Mouse (Mus musculus) spleen, adult 2 months (tissue): ENCODE measurements around the gene 2510039O18Rik. TPM values are rescaled to one million over a fixed set of nuclear protein-coding genes. Genes with fewer than 3 reads are reported as not detected.

Experiments used
- DNase-seq, 2 experiments: peaks; one replicate each; pipeline versions ENCODE4 v3.0.0 to v3.0.0-alpha.2; 2012 to 2021; ENCODE audit warnings: low spot score in 2 of 2, low read depth in 1 of 2
- H3K27ac ChIP-seq: fragments of 200-500 bp; 2 replicates; pipeline ENCODE4 v1.5.1; 2012; ENCODE audit warnings: low read length, inconsistent platforms; ENCODE audit not compliant: insufficient read depth
- H3K27me3 ChIP-seq: fragments of 200-500 bp; 2 replicates; pipeline ENCODE4 v1.6.1; 2012; ENCODE audit warnings: mild to moderate bottlenecking, moderate library complexity, low read length, inconsistent platforms; ENCODE audit not compliant: control insufficient read depth, insufficient read depth
- H3K36me3 ChIP-seq: fragments of 200-500 bp; 2 replicates; pipeline ENCODE4 v1.6.1; 2012; ENCODE audit warnings: mild to moderate bottlenecking, low read length, inconsistent platforms; ENCODE audit not compliant: control insufficient read depth, insufficient read depth
- H3K4me1 ChIP-seq: fragments of 200-500 bp; 2 replicates; pipeline ENCODE4 v1.6.1; 2011; ENCODE audit warnings: inconsistent platforms; ENCODE audit not compliant: control insufficient read depth, insufficient read depth, insufficient read length
- H3K4me3 ChIP-seq: fragments of 200-500 bp; 2 replicates; pipeline ENCODE4 v1.5.1; 2011; ENCODE audit warnings: mild to moderate bottlenecking, inconsistent platforms; ENCODE audit not compliant: insufficient read depth, insufficient read length; ENCODE audit errors: extremely low read depth
- CTCF ChIP-seq: fragments of 200-500 bp; IDR thresholded peaks from 2 replicates; pipeline ENCODE4 v1.5.1; 2011; ENCODE audit warnings: mild to moderate bottlenecking, inconsistent platforms; ENCODE audit not compliant: insufficient read depth, insufficient read length, insufficient replicate concordance; ENCODE audit errors: extremely low read depth
- POLR2A ChIP-seq: fragments of 200-500 bp; IDR thresholded peaks from 2 replicates; pipeline ENCODE4 v1.6.1; 2011; ENCODE audit warnings: low read depth, low read length, inconsistent platforms
- WGBS: fragments of 180-500 bp; shearing (Covaris S2); methylation state at CpG from one replicate; pipeline ENCODE4 v1.1.7; 2018; 5-methylcytosine and 5-hydroxymethylcytosine counted together
- polyA plus RNA-seq: library from polyadenylated mRNA; depleted of rRNA; stranded (reverse); fragments of >200 nt; gene quantifications from 2 replicates; pipeline ENCODE4 v1.2.3, GENCODE M21; 2012; rRNA removed

2510039O18Rik gene
- polyA plus RNA-seq, 1 experiment: 80.5 TPM

GRCm38 (mm10) chr4:147978391-147978790 lies 37.7 kb downstream of the 2510039O18Rik start:
- TF ChIP-seq POLR2A: no peak
- TF ChIP-seq CTCF: no peak
- no peak overlapping the region for H3K4me3 ChIP-seq
- 86% methylated on average over 6 of the region's 6 CpGs for WGBS
- H3K4me1 ChIP-seq: no peaks in the 10 kb centered on the region
- no peak overlapping the region for H3K27ac ChIP-seq
- no peaks in the 10 kb centered on the region for H3K27me3 ChIP-seq
- no peak for DNase-seq
- H3K36me3 ChIP-seq: no peaks in the 10 kb centered on the region

- Histone ChIP-seq H3K4me3 (no peak overlapping the region), H3K27ac (no peak overlapping the region), H3K4me1 (no peaks in the 10 kb centered on the region), H3K27me3 (no peaks in the 10 kb centered on the region), H3K36me3 (no peaks in the 10 kb centered on the region)
- TF ChIP-seq POLR2A (no peak), CTCF (no peak)
- DNase-seq: no peak
- 82% methylated on average over 7 of the region's 7 CpGs for WGBS
Measured at GRCm38 (mm10) chr4:147979441-147979860, 38.8 kb downstream of the 2510039O18Rik start.

GRCm38 (mm10) chr4:147985205-147986132 lies 44.8 kb downstream of the 2510039O18Rik start, which contains the start of gene Nppb:
Gene Nppb (plus strand): TSS chr4:147985788.
- Histone ChIP-seq H3K27me3 (no peaks in the 10 kb centered on the region), H3K4me3 (no peak within 1 kb of the TSS), H3K4me1 (no peaks in the 10 kb centered on the region), H3K27ac (no peak within 1 kb of the TSS), H3K36me3 (no peaks in the 10 kb centered on the region)
- 31% methylated on average over 20 of the region's 20 CpGs for WGBS
- TF ChIP-seq POLR2A (no peak), CTCF (no peak)
- DNase-seq: no peak

- no peak for DNase-seq
- 60% methylated on average over 7 of the region's 7 CpGs for WGBS
Measured at GRCm38 (mm10) chr4:147993571-147994095, 52.9 kb downstream of the 2510039O18Rik start.

GRCm38 (mm10) chr4:147995311-147995710 lies 54.6 kb downstream of the 2510039O18Rik start:
- no peak for DNase-seq
- H3K36me3 ChIP-seq: no peaks in the 10 kb centered on the region
- no peak for TF ChIP-seq CTCF
- no peak for TF ChIP-seq POLR2A
- H3K4me3 ChIP-seq: no peak overlapping the region
- WGBS: 88% methylated on average over 3 of the region's 3 CpGs
- no peaks in the 10 kb centered on the region for H3K4me1 ChIP-seq
- no peaks in the 10 kb centered on the region for H3K27me3 ChIP-seq
- H3K27ac ChIP-seq: no peak overlapping the region

More at GRCm38 (mm10) chr4:147993571-147994095, 52.9 kb downstream of the 2510039O18Rik start:
- no peak overlapping the region for H3K27ac ChIP-seq
- no peak for TF ChIP-seq POLR2A
- TF ChIP-seq CTCF: no peak
- H3K27me3 ChIP-seq: no peaks in the 10 kb centered on the region
- H3K36me3 ChIP-seq: no peaks in the 10 kb centered on the region
- no peaks in the 10 kb centered on the region for H3K4me1 ChIP-seq
- no peak overlapping the region for H3K4me3 ChIP-seq

Other genes with a start within 250 kb of the 2510039O18Rik start
- 0.02 TPM in 1 of 2 replicates, not detected in the other for gene Zfp534, start 238.3 kb upstream of the 2510039O18Rik start, polyA plus RNA-seq
- gene Zfp984, start 131.1 kb upstream of the 2510039O18Rik start, polyA plus RNA-seq: 0.48 and 0.53 TPM in 2 replicates
- gene Zfp933, start 92.5 kb upstream of the 2510039O18Rik start, polyA plus RNA-seq: 0.35 and 0.37 TPM in 2 replicates
- gene Miip, start 72.1 kb upstream of the 2510039O18Rik start, polyA plus RNA-seq: 72.2 and 146 TPM in 2 replicates
- gene Fv1, start 71.9 kb upstream of the 2510039O18Rik start, polyA plus RNA-seq: 0.64 and 1.1 TPM in 2 replicates
- gene Mfn2, start 36.2 kb upstream of the 2510039O18Rik start, polyA plus RNA-seq: 18.4 and 18.8 TPM in 2 replicates
- gene Plod1, start 4.1 kb upstream of the 2510039O18Rik start, polyA plus RNA-seq: 16.2 and 16.7 TPM in 2 replicates
- gene Nppb, start 44.9 kb downstream of the 2510039O18Rik start, polyA plus RNA-seq: not detected in 2 replicates
- 0.32 TPM in 1 of 2 replicates, not detected in the other for gene Nppa, start 59.8 kb downstream of the 2510039O18Rik start, polyA plus RNA-seq
- gene Clcn6, start 97.9 kb downstream of the 2510039O18Rik start, polyA plus RNA-seq: 9.8 and 12.1 TPM in 2 replicates
- gene Mthfr, start 98.2 kb downstream of the 2510039O18Rik start, polyA plus RNA-seq: 19.7 and 22.3 TPM in 2 replicates
- gene Agtrap, start 147.1 kb downstream of the 2510039O18Rik start, polyA plus RNA-seq: 23.7 and 24.2 TPM in 2 replicates
- 21.0 and 24.7 TPM in 2 replicates for gene Mad2l2, start 189.5 kb downstream of the 2510039O18Rik start, polyA plus RNA-seq
- 1.9 and 2.5 TPM in 2 replicates for gene Draxin, start 189.8 kb downstream of the 2510039O18Rik start, polyA plus RNA-seq
- 30.8 and 31.6 TPM in 2 replicates for gene Fbxo6, start 211.2 kb downstream of the 2510039O18Rik start, polyA plus RNA-seq
- gene Fbxo44, start 219.6 kb downstream of the 2510039O18Rik start, polyA plus RNA-seq: 3.5 and 8.1 TPM in 2 replicates
- 0.14 and 0.28 TPM in 2 replicates for gene Fbxo2, start 219.7 kb downstream of the 2510039O18Rik start, polyA plus RNA-seq